Mouse (Mus musculus): ENCODE results near the gene Cfap77. TPM values are rescaled to one million over a fixed set of nuclear protein-coding genes. Genes with fewer than 3 reads are reported as not detected.

Gene Cfap77
- total RNA-seq, 2 experiments from 2014 or later, result not detected

DNA sequence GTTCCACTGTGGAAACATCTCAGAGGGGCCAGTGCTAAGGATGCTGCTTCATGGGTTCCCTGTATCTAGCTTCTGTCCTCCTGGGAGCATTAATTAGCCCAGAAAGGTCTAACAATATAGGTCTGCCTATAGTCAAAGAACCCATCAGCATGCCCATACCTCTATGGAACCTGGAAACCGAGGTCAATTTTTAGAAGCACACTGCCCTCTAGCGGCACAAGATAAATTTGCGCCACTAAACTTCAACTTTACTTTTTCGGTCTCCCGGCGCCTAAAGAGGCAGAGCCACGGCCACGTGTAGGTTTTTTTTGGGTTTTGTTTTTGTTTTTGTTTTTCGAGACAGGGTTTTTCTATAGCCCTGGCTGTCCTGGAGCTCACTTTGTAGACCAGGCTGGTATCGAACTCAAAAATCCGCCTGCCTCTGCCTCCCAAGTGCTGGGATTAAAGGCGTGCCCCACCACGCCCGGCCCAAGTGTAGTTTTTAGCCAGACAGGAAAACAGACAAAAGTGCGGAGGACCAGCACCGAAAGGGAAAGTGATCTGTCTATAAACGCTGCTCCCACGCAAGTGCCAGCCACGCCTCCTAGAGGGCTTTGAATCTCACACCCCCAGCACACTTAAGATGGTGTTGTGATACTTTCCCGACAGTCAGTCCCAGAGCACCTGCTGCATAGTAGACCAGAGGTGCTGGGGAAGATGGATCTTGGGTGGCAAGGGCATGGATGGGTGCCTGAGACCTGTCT is 893 bp downstream of the Cfap77 start:
- intact Hi-C loops (cut with DNase I), result loop anchor here (1.0 to 5.0 kb wide), 5 partner anchors 77 to 297 kb away; partner anchors contain the start of genes Ddx31 and Gtf3c4
- no peak for DNase-seq (ENCODE audit: low spot score)

DNA sequence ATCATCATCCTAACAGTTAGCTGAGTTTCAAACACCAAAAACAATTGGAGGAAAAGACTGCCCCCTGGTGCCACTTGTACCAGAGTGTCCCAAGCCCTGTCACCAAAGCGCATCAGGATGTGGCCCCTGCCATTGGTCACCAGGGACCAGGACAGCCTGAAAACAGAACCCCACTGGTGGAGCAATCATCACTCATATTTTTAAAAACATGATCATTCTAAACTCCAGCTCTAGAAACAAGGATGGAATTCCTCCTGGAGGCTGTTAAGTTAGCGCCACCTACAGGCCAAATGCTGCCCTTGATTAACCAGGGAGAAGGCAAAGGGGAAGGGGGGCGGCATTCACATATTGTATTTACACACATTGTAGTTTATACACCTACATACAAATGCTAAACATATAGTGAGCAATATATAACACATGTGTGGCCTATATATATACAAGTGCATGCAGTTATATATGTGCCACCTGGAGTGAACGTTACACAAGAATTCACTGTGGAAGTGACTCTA is 1.9 kb downstream of the Cfap77 start:
- DNase-seq (ENCODE audit: low spot score), result no peak
- intact Hi-C loops (cut with DNase I), result loop anchor here (1.0 to 5.0 kb wide), 5 partner anchors 76 to 296 kb away; partner anchors contain the start of genes Ddx31 and Gtf3c4

DNA sequence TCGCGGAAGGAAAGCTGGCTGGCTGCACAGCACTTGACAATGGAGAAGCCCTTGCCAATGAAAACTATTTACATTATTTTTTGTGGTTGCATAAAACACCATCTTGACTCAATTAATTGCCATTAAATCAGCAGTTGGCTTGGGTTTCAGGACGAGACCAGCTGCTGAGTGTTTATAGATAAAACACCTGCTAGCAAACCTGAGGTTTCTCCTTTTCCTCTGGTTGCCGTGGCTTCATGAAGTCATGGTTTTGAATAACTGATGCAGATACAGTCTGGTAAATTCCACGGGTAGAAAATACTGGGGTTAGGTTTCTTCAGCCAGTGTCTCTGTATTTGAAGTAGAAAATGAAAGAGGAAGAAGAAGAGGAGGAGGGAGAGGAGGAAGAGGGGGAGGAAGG is 2.9 kb downstream of the Cfap77 start:
- intact Hi-C loops (cut with DNase I), result loop anchor here (2.0 to 5.0 kb wide), 4 partner anchors 75 to 295 kb away; partner anchors contain the start of genes Ddx31 and Gtf3c4
- no peak for DNase-seq (ENCODE audit: low spot score)

GRCm38 (mm10) chr2:29046151-29046550 is 8.7 kb downstream of the Cfap77 start:
- intact Hi-C loops (cut with DNase I), result loop anchor here (5.0 kb wide), 1 partner anchor 54 kb away; no protein-coding TSS in a partner anchor
- no peak for DNase-seq (ENCODE audit: low spot score)

DNA sequence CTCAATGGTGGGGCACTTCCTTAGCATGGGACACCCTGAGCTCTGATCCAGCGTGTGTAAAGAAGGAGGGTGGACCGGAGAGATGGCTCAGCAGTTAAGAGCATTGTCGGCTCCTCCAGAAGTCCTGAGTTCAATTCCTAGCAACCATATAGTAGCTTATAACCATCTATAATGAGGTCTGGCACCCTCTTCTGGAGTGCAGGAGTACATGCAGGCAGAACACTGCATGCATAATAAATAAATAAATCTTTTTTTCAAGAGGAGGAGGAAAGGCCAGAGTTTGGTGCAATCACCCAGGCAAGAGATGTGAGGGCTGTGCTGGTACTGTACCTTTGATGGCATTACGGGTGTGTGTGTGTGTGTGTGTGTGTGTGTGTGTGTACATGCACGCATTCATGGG is 12.7 kb downstream of the Cfap77 start:
- intact Hi-C loops (cut with DNase I), result no loop called here
- no peak for DNase-seq (ENCODE audit: low spot score)

- DNase-seq (ENCODE audit: low spot score), result no peak
- intact Hi-C loops (cut with DNase I), result no loop called here
Observed at GRCm38 (mm10) chr2:29041477-29041768, 13.4 kb downstream of the Cfap77 start.

DNA sequence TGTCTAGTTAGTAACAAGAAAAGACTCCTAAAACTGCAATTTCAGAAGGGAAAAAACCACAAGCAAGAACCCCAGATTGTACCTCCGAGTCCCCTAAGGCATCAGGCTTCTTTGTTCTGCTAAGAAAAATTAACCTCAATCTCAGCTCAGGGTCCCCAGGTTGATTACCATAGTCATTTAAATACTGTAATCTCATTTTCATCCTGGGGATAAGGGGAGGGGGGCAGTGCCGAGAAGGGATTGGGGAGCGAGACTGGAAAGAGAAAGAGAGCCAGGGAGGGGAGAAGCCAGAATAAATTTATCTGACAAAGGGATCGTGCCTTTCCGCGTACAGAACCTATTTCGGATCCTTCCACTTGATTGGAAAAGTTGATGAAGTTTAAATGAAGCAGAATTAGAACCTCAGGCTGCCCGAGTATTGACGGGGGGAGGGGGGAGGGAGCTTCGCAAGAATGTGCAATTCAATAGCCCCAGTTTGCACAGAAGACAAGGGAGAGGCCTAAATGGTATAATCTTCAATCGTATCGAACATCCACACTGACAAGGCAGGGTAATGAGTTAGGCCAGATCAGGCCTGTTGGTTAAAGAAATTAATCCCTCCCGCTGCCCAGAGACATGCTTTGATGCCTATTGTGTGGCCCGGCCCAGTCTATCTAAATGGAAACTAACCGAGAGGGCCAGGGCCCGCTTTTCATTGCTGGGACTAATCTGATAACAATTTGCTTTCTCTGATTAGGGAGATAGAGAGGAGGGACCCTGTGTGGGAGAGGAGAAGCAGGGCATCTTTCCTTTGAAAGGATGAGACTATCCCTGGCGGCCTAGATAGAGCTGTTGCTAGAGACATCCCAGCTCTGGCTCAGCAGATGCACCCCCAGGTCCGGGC is 14.0 kb downstream of the Cfap77 start:
- intact Hi-C loops (cut with DNase I), result no loop called here
- no peak for DNase-seq (ENCODE audit: low spot score)

DNA sequence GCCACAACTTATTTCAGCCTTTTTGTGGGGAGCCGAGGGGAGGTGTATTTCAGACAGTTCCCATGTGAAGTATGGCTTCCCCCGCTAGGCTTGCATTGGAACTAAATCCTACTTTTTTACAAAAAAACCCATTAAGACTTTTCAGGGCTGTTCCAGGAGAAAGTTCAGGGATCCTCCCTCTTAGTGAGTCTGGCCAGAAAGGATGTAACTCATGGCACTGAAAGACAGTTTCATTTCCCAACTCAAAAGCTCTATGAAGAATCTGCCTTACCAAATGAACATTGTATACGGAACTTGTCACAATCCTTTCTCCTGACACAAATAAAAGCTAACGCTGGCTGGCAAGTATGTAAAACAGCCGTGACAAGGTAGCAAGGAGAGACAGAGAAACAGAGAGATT is 15.1 kb downstream of the Cfap77 start:
- intact Hi-C loops (cut with DNase I), result no loop called here
- DNase-seq (ENCODE audit: low spot score), result no peak

DNA sequence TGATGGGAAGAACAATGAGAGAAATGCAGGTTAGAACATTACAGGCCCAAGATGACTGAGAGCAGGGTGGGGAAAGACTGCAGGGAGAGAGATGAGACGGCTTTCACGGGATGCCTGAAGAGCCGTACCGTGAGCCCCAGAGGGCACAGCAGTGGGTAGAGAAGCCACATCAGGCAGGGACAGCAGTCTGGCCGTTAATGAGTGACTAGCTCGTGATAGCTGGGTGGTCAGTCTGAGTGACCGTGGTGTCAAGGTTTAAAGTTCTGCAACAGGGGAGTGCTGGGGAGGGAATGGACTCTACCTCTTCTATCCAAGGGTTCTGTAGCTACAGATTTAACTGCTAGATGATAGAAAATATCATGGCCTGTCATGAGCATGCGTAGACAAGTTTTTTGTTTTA is 19.2 kb downstream of the Cfap77 start:
- intact Hi-C loops (cut with DNase I), result no loop called here
- no peak for DNase-seq (ENCODE audit: low spot score)

DNA sequence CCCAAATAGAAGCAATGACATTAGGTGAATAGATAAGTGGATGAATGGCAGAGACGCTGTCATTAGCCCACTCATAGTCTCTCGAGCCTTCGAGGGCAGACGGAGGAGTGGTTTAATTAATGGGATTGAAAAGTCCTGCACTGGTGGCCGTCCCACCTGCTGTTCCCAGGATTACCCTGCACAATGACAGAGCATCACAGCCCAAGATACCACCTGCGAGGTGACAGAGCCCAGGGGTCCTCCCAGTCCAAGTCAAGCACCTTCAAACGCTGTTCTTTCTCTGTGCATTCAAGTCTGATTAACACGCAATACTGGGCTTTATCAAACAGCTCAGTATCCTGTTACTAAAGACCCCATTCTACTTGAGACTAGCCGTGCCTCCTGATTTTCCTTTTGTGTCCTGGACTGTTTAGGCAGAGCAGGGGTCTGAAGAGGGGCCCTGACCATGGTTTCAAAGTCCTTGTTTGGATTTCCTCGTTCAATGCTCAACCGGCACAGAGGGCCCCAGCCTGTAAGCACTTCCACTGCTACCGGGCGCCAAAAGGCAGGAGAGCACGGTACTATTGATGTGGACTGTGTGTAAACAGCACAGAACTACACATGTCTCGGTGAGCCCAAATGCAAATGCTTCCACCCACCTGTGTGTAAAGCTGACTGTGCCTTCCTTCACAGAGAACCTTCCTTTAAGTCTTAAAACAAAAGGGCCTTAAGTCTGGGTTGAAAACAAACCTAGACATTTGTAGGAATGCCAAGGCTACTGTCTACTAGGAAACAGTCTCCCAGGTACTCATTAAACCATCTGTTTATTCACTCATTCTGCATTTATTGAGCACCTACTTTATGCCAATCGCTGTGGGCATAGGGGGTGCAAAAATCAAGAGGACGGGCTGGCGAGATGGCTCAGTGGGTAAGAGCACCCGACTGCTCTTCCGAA is 20.1 kb downstream of the Cfap77 start:
- intact Hi-C loops (cut with DNase I), result no loop called here
- DNase-seq (ENCODE audit: low spot score), result no peak

DNA sequence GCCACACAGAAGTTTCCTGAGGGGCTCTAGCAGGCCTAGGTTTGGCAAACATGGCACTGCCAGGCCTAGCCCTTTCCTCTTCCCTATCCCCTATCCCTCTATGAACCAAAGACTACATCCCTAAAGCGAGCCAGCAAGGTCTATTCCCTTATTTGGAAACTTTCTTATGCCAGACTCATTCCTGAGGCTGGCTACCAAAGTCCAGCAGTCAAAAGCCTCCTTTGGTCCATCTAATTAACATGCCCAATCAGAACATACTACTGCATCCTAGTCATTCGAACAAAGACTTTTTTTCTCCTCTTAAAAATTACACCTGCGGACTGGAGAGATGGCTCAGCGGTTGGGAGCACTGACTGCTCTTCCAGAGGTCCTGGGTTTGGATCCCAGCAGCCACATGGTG is 22.9 kb downstream of the Cfap77 start:
- intact Hi-C loops (cut with DNase I), result no loop called here
- DNase-seq (ENCODE audit: low spot score), result no peak

- intact Hi-C loops (cut with DNase I), result no loop called here
Observed at GRCm38 (mm10) chr2:29030048-29030734, 24.7 kb downstream of the Cfap77 start.

DNA sequence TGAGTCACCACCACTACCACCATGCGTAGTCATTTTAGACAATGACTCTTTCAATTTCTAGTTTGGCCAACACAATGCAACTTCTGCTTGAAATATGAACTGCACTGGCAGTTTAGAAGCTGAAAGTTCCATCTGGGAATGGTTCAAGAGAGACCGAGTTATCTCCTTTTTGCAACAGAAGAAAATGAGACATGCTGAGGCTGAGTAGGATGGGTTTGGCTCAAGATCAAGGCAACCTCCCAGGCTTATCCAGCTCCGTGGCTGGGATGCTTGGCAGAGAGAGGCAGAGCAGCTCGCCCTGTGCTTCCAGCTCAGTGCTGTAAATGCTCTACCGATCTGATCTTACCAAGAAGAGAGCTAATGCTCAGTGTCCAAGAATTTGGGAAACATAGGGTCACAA is 29.6 kb downstream of the Cfap77 start:
- intact Hi-C loops (cut with DNase I), result no loop called here
- DNase-seq (ENCODE audit: low spot score), result no peak

More at GRCm38 (mm10) chr2:29030048-29030734, 24.7 kb downstream of the Cfap77 start:
- no peak for DNase-seq (ENCODE audit: low spot score)

- intact Hi-C loops (cut with DNase I), result no loop called here
- no peak for DNase-seq (ENCODE audit: low spot score)
Observed at GRCm38 (mm10) chr2:29023001-29023400, 31.9 kb downstream of the Cfap77 start.

DNA sequence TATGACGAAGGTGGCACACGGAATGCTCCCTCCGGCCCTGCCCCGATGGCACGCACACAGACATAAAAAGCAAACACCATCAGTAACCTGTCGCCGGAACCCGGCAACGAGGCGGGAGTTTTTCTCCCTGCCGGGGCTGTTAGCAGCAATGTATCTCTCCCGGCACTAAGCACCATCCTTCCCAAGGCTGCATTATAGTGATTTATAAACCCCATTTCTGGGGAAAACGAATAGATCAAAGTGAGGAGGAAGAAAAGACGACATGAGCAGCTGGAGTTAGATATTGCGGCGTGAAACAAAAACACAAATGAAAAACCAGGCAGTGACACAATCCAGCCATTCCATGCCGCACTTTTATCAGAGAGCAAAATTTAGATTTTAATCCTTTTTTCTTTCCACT is 33.8 kb downstream of the Cfap77 start:
- DNase-seq (ENCODE audit: low spot score), result no peak
- intact Hi-C loops (cut with DNase I), result no loop called here

GRCm38 (mm10) chr2:29018680-29019079 is 36.2 kb downstream of the Cfap77 start:
- no peak for DNase-seq (ENCODE audit: low spot score)
- intact Hi-C loops (cut with DNase I), result no loop called here

DNA sequence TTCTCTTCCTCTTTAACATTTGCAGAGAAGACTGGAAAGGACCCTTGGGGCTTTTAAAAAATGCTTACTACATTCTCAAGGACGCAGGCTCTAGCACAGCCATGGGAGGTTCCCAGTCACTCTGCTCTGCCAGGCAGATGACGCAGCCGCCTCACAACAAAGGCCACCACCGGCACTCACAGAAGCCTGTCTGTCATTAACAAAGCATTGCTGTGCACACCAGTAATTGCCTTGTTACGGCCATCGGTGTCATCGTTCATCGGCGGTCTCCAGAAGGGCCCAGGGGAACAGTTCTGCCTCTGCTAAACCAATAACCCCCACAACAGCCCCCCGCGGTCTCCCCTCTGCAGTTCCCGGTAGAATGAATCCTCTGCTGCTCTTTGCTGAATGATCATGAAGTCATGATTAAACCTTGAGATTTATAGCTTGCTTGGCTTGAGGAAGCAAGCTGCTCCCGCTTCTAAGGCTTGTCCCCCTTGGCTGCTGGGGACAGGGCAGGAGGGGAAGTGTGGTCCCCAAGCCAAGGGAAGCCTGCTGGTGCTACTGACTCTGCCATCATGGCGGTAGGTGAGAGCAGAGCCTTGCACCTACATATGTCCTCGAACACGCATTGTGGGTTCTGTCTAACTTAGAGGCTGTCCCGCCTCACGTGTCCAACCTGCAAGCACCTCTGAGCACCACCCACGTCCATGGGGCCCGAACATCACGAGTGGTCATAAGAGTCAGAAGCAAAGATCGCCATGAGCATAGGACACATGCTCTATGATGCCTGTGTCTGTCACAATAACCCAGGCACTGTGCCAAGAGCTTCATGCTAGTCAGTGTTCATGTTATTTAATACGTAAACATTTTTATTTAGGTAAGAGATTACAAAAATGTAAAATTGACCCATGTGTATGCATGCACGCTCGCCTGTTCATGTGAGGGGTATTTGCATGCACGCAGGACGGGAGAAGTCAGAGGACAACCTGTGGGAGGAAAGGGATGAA is 38.0 kb downstream of the Cfap77 start:
- no peak for DNase-seq (ENCODE audit: low spot score)
- intact Hi-C loops (cut with DNase I), result no loop called here

DNA sequence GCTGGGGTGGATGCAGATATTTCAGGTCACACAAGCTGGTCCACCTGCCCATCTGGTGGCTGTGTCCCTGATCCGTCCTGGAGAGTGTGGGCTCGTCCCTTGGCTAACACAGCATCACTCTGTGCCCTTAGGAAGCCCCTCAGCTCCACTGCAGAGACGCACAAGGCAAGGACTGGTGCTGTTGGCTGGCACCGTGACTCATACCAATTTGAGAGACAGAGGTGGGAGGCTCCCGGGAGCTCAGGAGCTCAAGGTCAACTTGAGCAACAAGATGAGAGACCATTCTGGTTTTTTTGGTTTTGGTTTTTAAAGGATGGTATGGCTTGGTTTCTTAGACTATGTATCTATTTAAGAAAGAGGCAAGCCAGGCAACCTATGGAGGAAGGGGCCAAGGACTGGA is 42.3 kb downstream of the Cfap77 start:
- intact Hi-C loops (cut with DNase I), result no loop called here
- DNase-seq (ENCODE audit: low spot score), result no peak
